Mouse (Mus musculus) erythroblast, embryonic 14.5 days (primary cell): ENCODE data around the gene Megf6.

ENCODE experiments used
- GATA1 ChIP-seq: IDR thresholded peaks from 2 replicates; pipeline ENCODE4 v1.6.1; 2012; ENCODE audit warnings: low read length, inconsistent platforms, mixed read lengths
- TAL1 ChIP-seq: IDR thresholded peaks from 3 replicates; pipeline ENCODE4 v1.6.1; 2012; ENCODE audit warnings: low read length, inconsistent platforms, mixed read lengths

DNA sequence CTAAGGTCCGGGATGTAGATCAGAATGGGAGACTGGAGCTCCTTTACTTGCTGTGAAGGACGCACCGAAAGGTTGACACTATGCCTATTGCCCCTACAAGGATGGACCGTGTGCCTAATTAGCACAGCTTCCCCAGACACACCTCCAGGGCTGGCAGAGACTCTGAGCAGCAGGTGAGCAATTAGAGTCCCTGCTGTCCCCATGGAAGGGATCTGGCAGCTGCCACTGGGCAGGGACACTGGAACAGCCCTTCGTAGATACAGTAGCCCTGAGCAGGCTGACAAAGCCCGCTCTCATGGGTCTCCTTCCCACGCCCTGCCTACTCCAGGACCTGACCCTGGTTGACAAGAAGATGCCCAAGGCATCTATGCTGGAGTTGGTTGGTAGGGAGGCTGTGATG is 48.2 kb upstream of the Megf6 start:
- TF ChIP-seq GATA1: no peak
- TF ChIP-seq TAL1: no peak
